ENCODE assay signal across 7 mouse cellular contexts in genomic region chr14:31434426-31434825, GRCm38 (mm10). TPM values are rescaled to one million over a fixed set of nuclear protein-coding genes. Genes with fewer than 3 reads are reported as not detected.
DNase-seq lines count a peak whose midpoint lies in the region; ATAC-seq and TF ChIP-seq lines count a peak whose summit lies in the region.

No protein-coding gene starts in this region.

- no peak for TF ChIP-seq CTCF in lung, embryonic 14.5 days (IDR thresholded peaks at IDR 0.05; ENCODE audit: low read depth)

- H3K9ac ChIP-seq in lung, embryonic 14.5 days: no peak overlapping the region
- peak overlapping the region; percentile 36; the same call in 1 of the 2 replicates for H3K9ac ChIP-seq in forebrain, embryonic 16.5 days (replicated peaks; ENCODE audit: low read depth, low read length)
- H3K9ac ChIP-seq in limb, embryonic 12.5 days (replicated peaks): no peak overlapping the region
- H3K9ac ChIP-seq in stomach, embryonic 14.5 days (replicated peaks; ENCODE audit: low read depth, low read length): no peak overlapping the region; the same call in 1 of the 2 replicates

- 44% methylated on average over 5 of the region's 5 CpGs for WGBS in lung, embryonic 14.5 days
- WGBS in forebrain, embryonic 16.5 days: 62% methylated on average over 5 of the region's 5 CpGs
- WGBS in limb, embryonic 12.5 days: 24% methylated on average over 5 of the region's 5 CpGs
- 52% methylated on average over 5 of the region's 5 CpGs for WGBS in stomach, embryonic 14.5 days

- ATAC-seq in lung, embryonic 14.5 days (ENCODE audit: insufficient read depth): no peak
- no peak for ATAC-seq in forebrain, embryonic 16.5 days
- no peak for ATAC-seq in limb, embryonic 12.5 days (ENCODE audit: insufficient number of reproducible peaks, insufficient read depth, low FRiP score, low TSS enrichment, low read depth)
- no peak for ATAC-seq in stomach, embryonic 14.5 days (ENCODE audit: insufficient number of reproducible peaks, insufficient read depth, low FRiP score, low read depth)

- H3K4me1 ChIP-seq in lung, embryonic 14.5 days (ENCODE audit: insufficient read depth): peaks cover 17% of the 10 kb centered on the region
- H3K4me1 ChIP-seq in forebrain, embryonic 16.5 days (replicated peaks; ENCODE audit: control insufficient read depth, insufficient read depth, low read length): peaks cover 28% of the 10 kb centered on the region
- peaks cover 47% of the 10 kb centered on the region for H3K4me1 ChIP-seq in limb, embryonic 12.5 days (replicated peaks)
- H3K4me1 ChIP-seq in stomach, embryonic 14.5 days (ENCODE audit: control insufficient read depth, insufficient read depth, low read length): peaks cover 15% of the 10 kb centered on the region; the same call in 1 of the 2 replicates

- peak; percentile 35 for DNase-seq in lung, embryonic 14.5 days
- DNase-seq in lung, postnatal 25 days (ENCODE audit: low spot score): no peak
- no peak for DNase-seq in right cerebral cortex, postnatal 4 days
- no peak for DNase-seq in right cerebral cortex, postnatal 25 days

- peak overlapping the region; percentile 70 for H3K4me3 ChIP-seq in lung, embryonic 14.5 days (ENCODE audit: low read depth, low read length)
- H3K4me3 ChIP-seq in forebrain, embryonic 16.5 days (replicated peaks; ENCODE audit: low read length): peak overlapping the region; percentile 82
- H3K4me3 ChIP-seq in limb, embryonic 12.5 days (replicated peaks): peak overlapping the region; percentile 64
- H3K4me3 ChIP-seq in stomach, embryonic 14.5 days (ENCODE audit: low read depth, low read length): peak overlapping the region; percentile 62; the same call in 1 of the 2 replicates

- peak overlapping the region; percentile 88 for H3K4me2 ChIP-seq in lung, embryonic 14.5 days
- peak overlapping the region; percentile 58 for H3K4me2 ChIP-seq in forebrain, embryonic 16.5 days (ENCODE audit: low read length)
- H3K4me2 ChIP-seq in limb, embryonic 12.5 days: peak overlapping the region; percentile 94
- peak overlapping the region; percentile 97; the same call in 1 of the 2 replicates for H3K4me2 ChIP-seq in stomach, embryonic 14.5 days (replicated peaks; ENCODE audit: low read depth, low read length)

- no peaks in the 10 kb centered on the region for H3K9me3 ChIP-seq in lung, embryonic 14.5 days (ENCODE audit: low read depth, low read length)
- no peaks in the 10 kb centered on the region for H3K9me3 ChIP-seq in forebrain, embryonic 16.5 days (ENCODE audit: control insufficient read depth, low read length)
- H3K9me3 ChIP-seq in limb, embryonic 12.5 days: no peaks in the 10 kb centered on the region
- no peaks in the 10 kb centered on the region for H3K9me3 ChIP-seq in stomach, embryonic 14.5 days (ENCODE audit: control insufficient read depth, low read depth, low read length)

- H3K27me3 ChIP-seq in lung, embryonic 14.5 days (ENCODE audit: insufficient read depth, low read length): no peaks in the 10 kb centered on the region
- no peaks in the 10 kb centered on the region for H3K27me3 ChIP-seq in forebrain, embryonic 16.5 days (replicated peaks; ENCODE audit: control insufficient read depth, insufficient read depth, low read length)
- H3K27me3 ChIP-seq in limb, embryonic 12.5 days: no peaks in the 10 kb centered on the region
- no peaks in the 10 kb centered on the region for H3K27me3 ChIP-seq in stomach, embryonic 14.5 days (ENCODE audit: control insufficient read depth, insufficient read depth, low read length)

- H3K27ac ChIP-seq in lung, embryonic 14.5 days (ENCODE audit: low read depth): peak overlapping the region; percentile 22; the same call in 1 of the 2 replicates
- H3K27ac ChIP-seq in forebrain, embryonic 16.5 days (ENCODE audit: low read length): no peak overlapping the region
- H3K27ac ChIP-seq in limb, embryonic 12.5 days: peak overlapping the region; percentile 88
- H3K27ac ChIP-seq in stomach, embryonic 14.5 days (ENCODE audit: low read length): no peak overlapping the region

- H3K36me3 ChIP-seq in lung, embryonic 14.5 days (ENCODE audit: insufficient read depth): no peaks in the 10 kb centered on the region
- peaks cover 3% of the 10 kb centered on the region for H3K36me3 ChIP-seq in forebrain, embryonic 16.5 days (ENCODE audit: control insufficient read depth, insufficient read depth)
- peaks cover 28% of the 10 kb centered on the region for H3K36me3 ChIP-seq in limb, embryonic 12.5 days
- no peaks in the 10 kb centered on the region for H3K36me3 ChIP-seq in stomach, embryonic 14.5 days (ENCODE audit: control insufficient read depth, insufficient read depth, low read length)

RNA-seq across cellular contexts. Expression of gene Sh3bp5, which starts 1.5 kb away (rescaled TPM):
- polyA plus RNA-seq in lung, embryonic 14.5 days (2014; fragmentation: Nextera tagmentation; extraction: Ambion mirVana): 12.8 and 14.8 TPM in 2 replicates
- polyA plus RNA-seq in forebrain, embryonic 16.5 days (2015; fragmentation: Nextera tagmentation; extraction: Ambion mirVana): 120 and 128 TPM in 2 replicates
- 41.9 and 47.4 TPM in 2 replicates for polyA plus RNA-seq in limb, embryonic 12.5 days (2016; fragmentation: Nextera tagmentation; extraction: Ambion mirVana)
- polyA plus RNA-seq in stomach, embryonic 14.5 days (2014; fragmentation: Nextera tagmentation; extraction: Ambion mirVana): 8.9 and 10.7 TPM in 2 replicates

RNA-seq across cellular contexts. Expression of gene Eaf1, which starts 59.8 kb away (rescaled TPM):
- 27.1 and 27.5 TPM in 2 replicates for polyA plus RNA-seq in lung, embryonic 14.5 days (2014; fragmentation: Nextera tagmentation; extraction: Ambion mirVana)
- 10.3 and 11.4 TPM in 2 replicates for polyA plus RNA-seq in forebrain, embryonic 16.5 days (2015; fragmentation: Nextera tagmentation; extraction: Ambion mirVana)
- polyA plus RNA-seq in limb, embryonic 12.5 days (2016; fragmentation: Nextera tagmentation; extraction: Ambion mirVana): 29.4 and 30.1 TPM in 2 replicates
- polyA plus RNA-seq in stomach, embryonic 14.5 days (2014; fragmentation: Nextera tagmentation; extraction: Ambion mirVana): 21.6 and 22.4 TPM in 2 replicates

Comparison
In these comparisons a context has a peak if more than half of its experiments do, and no peak if none do; other contexts are left out.
1. H3K27ac ChIP-seq: peak in lung, embryonic 14.5 days (single experiment) and limb, embryonic 12.5 days (single experiment); none in forebrain, embryonic 16.5 days (single experiment) and stomach, embryonic 14.5 days (single experiment).
2. Peak in every context shown above with its lines, with median percentiles within 50 percentile points of each other: H3K4me2 ChIP-seq and H3K4me3 ChIP-seq.